Mouse (Mus musculus): ENCODE data around the gene Xlr5a.
"Not testable (repeated sequence)": the region's sequence is repeated elsewhere in the genome, so short reads cannot be mapped to it uniquely, and the experiment has no call there.

DNA sequence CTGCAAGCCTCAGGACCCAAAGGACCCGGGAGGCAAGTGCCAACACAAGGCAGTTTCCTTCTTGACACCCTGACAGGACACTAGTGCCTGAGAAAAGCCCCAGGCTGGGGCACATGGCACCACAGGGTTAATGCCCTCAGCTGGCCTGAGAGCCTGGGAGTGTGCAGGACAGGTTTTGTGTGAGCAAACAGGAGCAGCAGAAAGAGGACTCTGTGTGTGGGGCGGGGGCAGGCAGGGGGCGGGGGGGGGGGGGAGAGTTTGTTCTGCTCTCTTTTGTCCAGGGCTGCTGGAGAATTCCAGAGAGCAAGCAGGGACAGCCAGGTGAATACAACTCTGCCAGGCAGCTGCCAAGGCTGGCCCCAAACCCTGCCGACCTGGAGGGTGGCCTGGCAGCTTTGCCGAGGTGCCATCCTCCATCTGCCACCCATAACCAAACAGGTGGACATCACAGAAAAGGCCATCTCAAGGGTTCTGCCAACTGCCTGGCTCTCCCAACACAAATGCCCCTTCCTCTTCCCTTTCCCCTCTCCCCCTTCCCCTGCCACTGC is 225.9 kb downstream of the Xlr5a start:
- TF ChIP-seq CTCF, POLR2A (IDR thresholded peaks at IDR 0.05; ENCODE audit: insufficient read depth, low read depth, low read length): not testable (repeated sequence)

Measured in olfactory bulb, adult 2 months (tissue).